Mouse (Mus musculus) lung, adult 2 months (tissue): Measurements from ENCODE around the gene Prtg. TPM values are rescaled to one million over a fixed set of nuclear protein-coding genes. Genes with fewer than 3 reads are reported as not detected.

Source experiments
- DNase-seq: peaks from one replicate; pipeline ENCODE4 v3.0.0; 2022
- H3K4me1 ChIP-seq: fragments of 200-500 bp; 2 replicates; pipeline ENCODE4 v1.6.1; 2011; ENCODE audit warnings: low read length; ENCODE audit not compliant: control insufficient read depth, insufficient read depth
- H3K4me3 ChIP-seq: fragments of 200-500 bp; replicated peaks from 2 replicates; pipeline ENCODE3; 2011; ENCODE audit warnings: low read depth, mild to moderate bottlenecking, control low read depth, low read length; ENCODE audit errors: extremely low read depth
- CTCF ChIP-seq: fragments of 200-500 bp; IDR thresholded peaks from 2 replicates; pipeline ENCODE4 v1.5.1; 2011; ENCODE audit warnings: mild to moderate bottlenecking, low read length, control low read depth; ENCODE audit not compliant: insufficient read depth
- POLR2A ChIP-seq: fragments of 200-500 bp; IDR thresholded peaks from 2 replicates; pipeline ENCODE4 v1.6.1; 2011; ENCODE audit warnings: low read depth, mild to moderate bottlenecking, control low read depth, low read length, borderline replicate concordance; ENCODE audit errors: extremely low read depth
- WGBS: fragments of 180-500 bp; shearing (Covaris S2); methylation state at CpG from one replicate; pipeline ENCODE4 v1.1.7; 2018; 5-methylcytosine and 5-hydroxymethylcytosine counted together
- polyA plus RNA-seq: library from polyadenylated mRNA; depleted of rRNA; stranded (reverse); fragments of >200 nt; gene quantifications from 2 replicates; pipeline ENCODE4 v1.2.3, GENCODE M21; 2012

Gene Prtg
- polyA plus RNA-seq, 1 experiment = 0.04 TPM

DNA sequence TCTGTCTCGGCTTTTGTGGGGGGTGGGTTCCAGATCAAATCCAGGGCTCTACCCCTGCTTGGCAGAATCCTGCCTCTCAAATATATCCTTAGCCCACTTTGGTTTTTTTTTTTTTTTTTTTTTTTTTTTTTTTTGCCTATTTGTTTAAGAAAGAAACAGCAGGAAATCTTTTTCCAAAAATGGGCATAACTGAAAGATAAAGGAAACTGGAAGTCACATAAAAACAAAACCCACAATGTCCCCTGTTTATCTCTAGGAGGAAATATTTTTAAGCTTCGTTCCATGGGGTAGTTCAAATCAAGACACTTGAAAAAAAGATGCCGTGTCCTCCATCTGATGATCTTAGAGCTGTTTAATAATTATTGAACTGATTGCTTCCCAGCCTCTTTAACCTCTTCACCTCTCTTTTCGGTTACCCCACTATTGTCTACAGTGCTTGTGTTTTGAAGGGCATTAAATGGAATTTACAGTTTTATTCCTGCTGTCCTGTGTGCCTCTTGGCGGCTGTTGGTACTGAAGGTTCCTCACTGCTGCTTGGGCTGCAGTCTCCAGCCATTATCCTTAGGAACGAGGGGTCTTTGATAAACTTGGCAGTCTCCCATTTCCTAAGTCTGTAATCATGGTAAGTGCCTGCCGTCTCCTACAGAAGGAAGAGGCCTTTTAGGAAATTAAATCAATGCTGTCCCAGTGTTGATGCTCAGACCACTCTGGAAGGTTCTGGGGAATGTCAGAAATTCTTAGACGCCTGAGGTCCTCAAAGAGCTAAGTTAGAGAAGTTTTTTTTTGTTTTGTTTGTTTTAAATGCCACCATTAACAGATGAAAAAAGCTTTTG, 65.8 kb downstream of the Prtg start:
- WGBS = 41% methylated on average over 8 of the region's 8 CpGs
- no peak for TF ChIP-seq POLR2A
- TF ChIP-seq CTCF = no peak

DNA sequence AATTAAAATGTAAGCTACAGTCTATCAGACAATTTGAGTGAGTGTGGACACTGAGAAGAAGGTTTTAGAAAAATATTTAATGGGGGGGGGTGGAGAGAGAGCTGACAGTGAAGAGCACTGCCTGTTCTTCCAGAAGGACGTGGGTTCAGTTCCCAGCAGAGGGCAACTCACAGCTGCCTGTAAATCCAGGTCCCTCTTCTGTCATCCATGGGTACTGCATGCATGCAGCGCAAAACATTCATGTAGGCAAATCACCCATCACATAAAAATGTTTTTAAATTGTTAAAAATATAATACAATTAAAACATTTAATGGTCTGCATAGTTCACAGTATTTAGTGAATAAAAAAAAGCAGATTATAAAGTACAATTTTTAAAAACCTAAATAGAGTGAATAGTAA, 69.2 kb downstream of the Prtg start:
- H3K4me1 ChIP-seq = peaks cover 9% of the 10 kb centered on the region; the same call in 1 of the 2 replicates
- WGBS = 80% methylated on average over 2 of the region's 2 CpGs
- no peak overlapping the region for H3K4me3 ChIP-seq
- TF ChIP-seq POLR2A (no peak), CTCF (no peak)
- no peak for DNase-seq

More for the DNA sequence above, 65.8 kb downstream of the Prtg start:
- Histone ChIP-seq H3K4me1 (0 out of 2 replicates have a peak, but pooled peaks cover 2% of the 10 kb centered on the region), H3K4me3 (no peak overlapping the region)
- no peak for DNase-seq

DNA sequence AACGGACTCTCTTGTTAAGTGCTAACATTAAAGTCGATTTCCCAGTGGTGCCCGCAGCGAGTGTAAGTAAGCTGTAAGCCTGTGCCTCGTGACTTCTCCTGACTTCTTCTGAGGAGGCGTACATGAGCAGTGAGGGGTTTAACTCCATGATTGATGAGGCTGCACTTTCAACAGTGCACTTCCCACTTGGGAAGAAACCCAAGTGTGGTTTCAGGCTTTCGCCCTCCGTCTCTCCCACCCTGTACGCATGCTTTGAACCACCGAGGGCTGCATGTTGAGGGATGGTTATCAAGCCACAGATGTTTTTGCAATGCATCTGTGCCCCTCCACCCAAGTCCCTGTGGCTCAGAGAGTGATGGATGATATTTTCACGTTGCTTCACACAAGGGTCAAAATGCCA, 71.2 kb downstream of the Prtg start:
- no peak for DNase-seq
- TF ChIP-seq POLR2A (no peak), CTCF (no peak)
- H3K4me1 ChIP-seq = peaks cover 7% of the 10 kb centered on the region; the same call in 1 of the 2 replicates
- WGBS = 31% methylated on average over 11 of the region's 11 CpGs
- H3K4me3 ChIP-seq = no peak overlapping the region

DNA sequence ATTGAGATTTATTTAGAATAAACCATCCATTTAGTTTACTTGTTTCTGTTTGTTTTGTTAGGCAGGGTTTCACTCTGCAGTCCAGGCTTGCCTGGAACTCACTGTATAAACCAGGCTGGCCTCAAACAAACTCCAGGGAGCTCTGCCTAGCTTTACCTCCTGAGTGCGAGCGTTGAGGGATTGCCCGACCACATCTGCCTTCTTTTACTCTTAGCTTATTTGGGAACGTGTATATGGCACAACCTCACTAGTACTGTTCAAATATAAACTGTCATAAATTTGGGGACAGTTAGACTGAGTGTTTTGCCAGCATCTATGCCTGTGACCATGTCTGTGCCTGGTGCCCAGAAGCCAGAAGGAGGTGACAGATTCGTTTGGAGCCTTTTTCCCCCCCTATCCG, 72.0 kb downstream of the Prtg start:
- Histone ChIP-seq H3K4me3 (no peak overlapping the region), H3K4me1 (peaks cover 7% of the 10 kb centered on the region; the same call in 1 of the 2 replicates)
- TF ChIP-seq POLR2A (no peak), CTCF (no peak)
- WGBS = 65% methylated on average over 6 of the region's 6 CpGs
- no peak for DNase-seq

DNA sequence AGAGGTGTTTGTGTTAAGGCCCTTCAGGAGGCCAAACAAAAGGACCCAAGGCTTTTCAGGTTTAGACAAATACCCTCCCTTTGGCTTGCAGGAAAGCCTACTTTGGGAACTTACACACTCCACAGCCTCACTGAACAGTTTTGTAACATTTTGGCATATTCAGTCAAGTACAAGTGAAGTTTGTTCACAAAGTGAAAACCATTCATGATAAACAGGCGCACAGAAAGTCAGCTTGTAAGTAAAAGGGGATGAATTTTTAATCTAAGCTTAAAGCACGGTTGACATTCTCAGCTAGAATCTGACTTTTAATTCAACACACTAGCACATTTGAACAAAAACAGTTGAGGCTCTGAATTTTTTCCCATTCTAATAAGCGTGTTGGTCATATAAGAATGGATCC, 72.9 kb downstream of the Prtg start:
- H3K4me1 ChIP-seq = peaks cover 7% of the 10 kb centered on the region; the same call in 1 of the 2 replicates
- WGBS = 84% methylated on average over 3 of the region's 3 CpGs
- H3K4me3 ChIP-seq = no peak overlapping the region
- TF ChIP-seq CTCF (no peak), POLR2A (no peak)
- no peak for DNase-seq

DNA sequence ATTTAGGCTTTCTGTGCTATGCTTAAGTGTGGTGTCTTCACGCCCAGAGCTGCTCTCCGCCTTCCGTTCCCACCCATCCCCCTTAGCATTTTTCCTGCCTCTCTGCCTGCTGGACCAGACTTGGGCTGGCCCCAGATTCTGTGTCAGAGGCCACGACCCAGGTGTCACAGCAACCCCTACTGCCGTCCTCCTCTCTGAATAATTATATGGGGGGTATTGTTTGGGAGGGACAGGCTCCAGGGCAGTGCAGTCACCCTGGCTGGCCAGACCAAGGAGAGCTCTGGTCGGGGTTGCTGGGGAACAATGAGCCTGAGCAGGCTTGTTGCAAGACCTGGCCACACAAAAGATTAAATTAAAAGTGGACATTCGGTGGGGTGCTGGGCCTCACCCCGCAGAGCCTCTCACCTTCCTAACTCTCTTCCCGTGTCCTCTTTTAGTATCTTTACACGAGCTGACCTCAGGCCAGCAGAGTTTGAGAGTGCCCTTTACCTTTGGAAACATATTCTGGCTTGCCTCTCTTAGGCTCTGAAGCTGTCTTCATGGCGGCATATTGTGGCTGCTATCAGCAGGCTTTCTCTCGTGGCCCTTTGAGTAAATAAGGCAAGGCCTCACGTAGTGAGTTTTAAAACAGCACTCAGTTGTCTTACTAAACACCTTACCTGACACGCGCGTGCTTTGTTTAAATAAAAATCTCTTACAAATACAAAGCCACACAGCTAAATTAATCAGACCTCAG, 73.7 kb downstream of the Prtg start:
- Histone ChIP-seq H3K4me3 (no peak overlapping the region), H3K4me1 (peaks cover 7% of the 10 kb centered on the region; the same call in 1 of the 2 replicates)
- DNase-seq = no peak
- 56% methylated on average over 16 of the region's 16 CpGs for whole genome bisulfite sequencing
- no peak for TF ChIP-seq POLR2A
- TF ChIP-seq CTCF = no peak

DNA sequence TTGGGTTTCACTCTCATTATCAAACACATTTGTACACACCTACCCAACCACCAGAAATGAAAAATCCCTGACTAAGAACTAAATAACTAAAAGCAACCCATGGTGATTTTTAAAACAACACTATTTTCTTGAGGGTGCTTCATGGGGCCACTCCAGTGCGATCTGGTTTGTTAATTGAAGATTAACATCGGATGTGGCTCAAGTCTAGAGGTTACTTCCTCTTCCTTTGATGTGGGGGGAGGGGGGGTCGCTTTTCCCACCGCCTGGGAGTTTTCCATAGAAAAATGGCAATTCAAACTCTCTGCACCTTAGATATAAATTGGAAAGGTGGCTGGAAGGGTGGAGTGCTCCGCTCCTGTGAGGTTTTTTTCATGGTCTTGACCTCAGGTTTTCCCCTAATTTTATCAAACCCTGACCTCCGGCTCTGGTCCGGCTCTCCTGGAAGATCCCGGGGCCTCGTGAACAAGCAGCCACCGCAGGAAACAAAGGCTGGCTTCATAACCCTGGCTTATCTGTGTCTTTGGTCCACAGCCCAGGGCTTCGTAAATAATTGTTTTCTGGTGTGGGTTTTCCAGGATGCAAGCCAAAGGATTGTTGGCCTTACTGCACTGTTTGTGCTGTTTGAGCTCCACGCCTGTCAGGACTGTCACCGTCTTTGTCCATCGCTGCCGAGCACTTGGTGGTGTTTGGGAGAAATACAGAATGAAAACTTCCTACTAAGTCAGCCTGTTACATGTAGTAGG, 74.5 kb downstream of the Prtg start:
- Histone ChIP-seq H3K4me3 (no peak overlapping the region), H3K4me1 (peaks cover 7% of the 10 kb centered on the region; the same call in 1 of the 2 replicates)
- TF ChIP-seq POLR2A = no peak
- no peak for TF ChIP-seq CTCF
- WGBS = 13% methylated on average over 15 of the region's 15 CpGs
- DNase-seq = peak; percentile 13

DNA sequence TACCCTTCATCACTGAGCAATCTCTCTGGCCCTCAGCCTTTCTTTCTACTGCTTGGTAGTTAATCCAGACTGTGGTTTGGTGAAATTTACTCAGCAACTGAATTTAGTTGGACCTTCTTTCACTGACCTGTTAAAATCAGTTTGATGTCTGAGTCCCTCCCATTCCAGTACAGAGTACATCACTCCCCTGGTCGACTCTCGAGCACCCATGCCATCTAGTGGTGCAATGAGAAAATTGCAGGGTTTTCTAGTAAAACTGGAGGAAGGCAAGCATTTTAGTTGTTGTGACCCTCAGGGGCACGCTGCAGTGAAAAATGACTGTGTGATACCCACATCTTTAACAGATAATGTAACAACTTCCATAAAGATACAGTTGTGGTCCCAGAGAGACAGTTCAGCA, 77.3 kb downstream of the Prtg start:
- peak; percentile 24 for DNase-seq
- whole genome bisulfite sequencing = 7% methylated on average over 3 of the region's 3 CpGs
- H3K4me1 ChIP-seq = 0 out of 2 replicates have a peak, but pooled peaks cover 5% of the 10 kb centered on the region
- H3K4me3 ChIP-seq = no peak overlapping the region
- TF ChIP-seq POLR2A (no peak), CTCF (peak; percentile 67)

DNA sequence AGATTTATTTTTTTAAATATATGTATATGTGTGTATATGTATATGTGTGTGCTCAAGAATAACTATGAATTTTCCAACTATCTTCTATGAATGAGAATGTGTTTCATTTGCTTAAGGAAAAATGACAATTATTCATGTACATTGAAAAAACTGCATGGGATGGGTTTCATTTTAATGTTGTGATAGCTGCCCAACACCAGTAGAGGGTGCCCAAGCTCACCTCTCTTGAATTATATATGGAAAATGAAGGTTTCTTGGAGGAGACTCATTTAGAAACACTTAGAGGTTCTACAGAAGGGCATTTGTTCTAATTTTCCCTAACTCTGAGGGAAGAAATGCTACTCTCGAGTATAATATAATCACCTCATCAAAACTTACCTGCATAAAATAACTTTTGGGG, 83.1 kb downstream of the Prtg start:
- H3K4me1 ChIP-seq = no peaks in the 10 kb centered on the region
- no peak overlapping the region for H3K4me3 ChIP-seq
- DNase-seq = no peak
- TF ChIP-seq CTCF (no peak), POLR2A (no peak)
- 73% methylated on average over 1 of the region's 1 CpGs for WGBS
